Mouse (Mus musculus): Measurements from ENCODE around the gene Fcna.
A peak's percentile ranks its signal among the peaks of the same experiment; 100 is the strongest.

The Fcna gene

GRCm38 (mm10) chr2:25627811-25628210 lies at the start of gene Fcna:
Gene Fcna, minus strand, starts transcription at chr2:25628030.
- no peak for DNase-seq

DNA sequence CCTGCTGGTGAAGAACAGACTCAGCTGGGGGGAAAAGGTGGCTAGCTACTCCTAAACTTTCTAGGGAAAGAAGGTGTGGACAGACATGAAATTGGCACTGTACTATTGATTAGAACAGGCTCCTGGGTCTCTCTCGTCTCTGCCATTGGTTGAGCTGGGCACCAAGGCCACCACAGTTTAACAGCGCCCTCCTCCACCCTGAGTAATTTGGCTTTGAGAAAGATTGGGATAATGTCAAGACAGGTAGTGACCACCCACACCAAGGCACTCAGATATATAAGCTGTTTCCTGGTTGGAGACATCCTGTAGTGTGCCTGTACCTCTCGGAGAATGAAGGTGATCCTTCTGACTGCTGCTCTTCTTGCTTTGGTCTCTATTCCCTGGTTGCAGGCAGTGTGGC lies 48.7 kb upstream of the Fcna start, which contains the start of gene Lcn6:
TSS of gene Lcn6 (plus strand) at position 301 of the 400 bp plus-strand sequence.
- DNase-seq = no peak

DNA sequence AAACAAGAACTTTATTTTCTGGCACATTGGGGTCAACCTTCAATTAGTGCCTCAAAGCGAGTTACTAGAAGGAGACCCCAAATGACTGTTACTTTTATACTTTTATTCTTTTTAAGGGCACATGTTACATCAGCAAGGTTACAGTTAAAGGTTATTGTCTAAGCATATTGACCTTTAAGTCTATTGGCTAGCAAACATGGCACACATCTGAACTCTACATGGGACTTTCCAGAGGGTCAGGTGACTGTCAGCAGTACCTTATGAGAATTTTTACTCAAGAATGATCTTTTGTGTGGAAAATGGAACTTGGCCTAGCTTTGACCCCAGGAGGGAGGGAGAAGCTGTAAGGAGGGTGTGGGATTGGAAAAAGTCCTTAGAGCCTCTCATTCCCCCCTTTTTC lies 38.7 kb upstream of the Fcna start:
- no peak for DNase-seq

- DNase-seq = no peak
Observed at GRCm38 (mm10) chr2:25664125-25664524, 36.3 kb upstream of the Fcna start.

DNA sequence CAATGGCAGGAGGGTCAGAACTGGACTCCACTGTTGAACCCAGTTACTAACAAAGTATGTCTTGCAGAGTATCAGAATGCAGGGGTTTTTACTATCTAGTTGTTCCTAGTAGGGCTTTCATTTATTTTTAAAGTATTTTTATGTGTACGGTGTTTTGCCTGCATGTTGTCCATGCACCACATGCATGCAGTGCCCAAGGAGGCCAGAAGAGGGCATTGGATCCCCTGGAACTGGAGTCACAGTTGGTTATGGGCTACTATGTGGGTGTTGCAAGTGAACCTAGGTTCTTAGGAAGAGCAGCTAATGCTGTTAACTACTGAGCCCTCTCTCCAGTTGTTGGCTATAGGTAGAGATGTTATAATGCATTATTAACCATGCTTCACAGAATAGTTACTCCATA lies 35.7 kb upstream of the Fcna start:
- DNase-seq = peak; percentile 77 to 79

GRCm38 (mm10) chr2:25661245-25661970 lies 33.6 kb upstream of the Fcna start:
- no peak for DNase-seq

DNA sequence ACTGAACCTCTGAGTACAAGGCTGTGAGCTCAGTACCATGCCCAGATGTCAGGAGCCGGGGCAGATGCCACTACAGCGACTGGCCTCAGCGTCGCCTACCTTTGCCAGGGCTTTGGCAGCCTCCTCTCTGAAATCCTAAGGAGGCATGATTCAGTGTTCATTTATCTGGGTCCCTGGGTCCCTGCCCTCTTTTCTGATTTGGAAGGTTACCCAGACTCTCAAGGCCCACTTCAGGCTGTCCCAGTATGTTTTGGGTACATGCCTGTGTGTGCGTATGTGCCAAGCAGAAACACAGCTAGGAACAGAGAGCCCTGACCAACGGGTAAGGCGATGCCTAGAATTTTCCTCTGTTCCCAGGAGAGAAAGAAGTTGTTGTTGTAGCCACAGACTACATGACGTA lies 32.4 kb upstream of the Fcna start:
- no peak for DNase-seq

GRCm38 (mm10) chr2:25657652-25658051 lies 29.8 kb upstream of the Fcna start, which contains the start of gene Lcn5:
Gene Lcn5, plus strand, starts transcription at chr2:25657952.
- no peak for DNase-seq

GRCm38 (mm10) chr2:25657246-25657645 lies 29.4 kb upstream of the Fcna start:
- DNase-seq = no peak

GRCm38 (mm10) chr2:25656691-25657090 lies 28.9 kb upstream of the Fcna start:
- DNase-seq = no peak

DNA sequence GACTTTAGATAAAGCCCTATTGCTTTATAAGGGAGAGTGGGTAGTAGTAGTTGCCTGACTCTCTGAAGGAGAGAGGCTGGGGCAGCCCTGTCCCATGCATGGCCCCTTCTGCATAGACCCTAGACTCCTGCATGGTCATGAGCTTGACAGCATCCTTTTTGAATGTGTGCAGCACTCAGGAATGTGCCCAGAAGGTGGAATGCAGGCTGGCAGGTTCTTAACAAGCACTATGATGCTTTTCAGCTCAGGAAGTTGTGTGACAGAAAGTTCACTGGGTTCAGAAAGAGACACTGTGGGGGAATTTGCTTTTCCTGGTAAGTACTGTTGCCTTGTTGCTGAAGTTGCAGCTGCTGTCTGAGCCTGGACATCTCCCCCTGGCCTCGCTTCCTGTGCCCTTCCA lies 26.7 kb upstream of the Fcna start:
- no peak for DNase-seq

- no peak for DNase-seq
Observed at GRCm38 (mm10) chr2:25652902-25653301, 25.1 kb upstream of the Fcna start, which contains the start of gene Lcn8. Gene Lcn8, plus strand, starts transcription at chr2:25653120.

DNA sequence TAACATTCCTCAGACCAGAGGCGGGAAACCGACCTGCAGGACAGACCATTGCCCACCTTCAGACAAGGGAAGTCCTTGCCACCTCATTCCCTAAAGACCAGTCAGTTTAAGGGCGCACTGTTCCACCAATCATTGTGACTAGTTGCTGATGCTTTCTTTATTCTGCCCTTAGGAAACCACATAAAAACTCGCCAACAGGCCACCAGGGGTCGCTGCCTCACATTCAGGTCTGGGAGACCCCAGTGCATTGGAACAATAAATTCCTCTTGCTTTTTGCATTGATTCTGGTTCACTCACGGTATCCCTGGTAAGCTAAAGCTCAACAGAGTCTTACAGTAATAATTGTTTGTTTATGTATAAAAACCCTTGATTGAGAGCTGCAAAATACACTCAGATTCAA lies 12.1 kb upstream of the Fcna start:
- DNase-seq = peak; percentile 75 to 76

DNA sequence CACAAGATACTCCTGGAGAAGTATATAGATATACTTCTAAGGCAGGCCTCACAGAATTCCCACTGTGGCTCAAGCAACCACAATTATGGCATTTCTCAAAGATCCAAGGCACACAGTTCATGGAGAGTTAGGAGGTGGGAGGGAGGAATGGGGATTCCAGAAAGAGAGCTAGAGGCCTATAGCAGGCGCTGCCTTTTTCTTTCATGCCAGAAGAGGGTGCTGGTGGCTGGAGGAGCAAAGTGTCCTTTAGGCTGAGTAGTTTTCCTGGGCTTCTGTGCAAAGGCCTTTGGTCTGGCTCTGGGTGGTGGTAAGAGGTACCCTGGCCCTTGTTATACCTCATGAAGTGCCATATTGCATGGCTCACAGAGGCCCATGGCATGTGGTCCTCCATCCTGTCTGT lies 6.2 kb upstream of the Fcna start:
- no peak for DNase-seq

- no peak for DNase-seq
Observed at GRCm38 (mm10) chr2:25633616-25634015, 5.8 kb upstream of the Fcna start.

DNA sequence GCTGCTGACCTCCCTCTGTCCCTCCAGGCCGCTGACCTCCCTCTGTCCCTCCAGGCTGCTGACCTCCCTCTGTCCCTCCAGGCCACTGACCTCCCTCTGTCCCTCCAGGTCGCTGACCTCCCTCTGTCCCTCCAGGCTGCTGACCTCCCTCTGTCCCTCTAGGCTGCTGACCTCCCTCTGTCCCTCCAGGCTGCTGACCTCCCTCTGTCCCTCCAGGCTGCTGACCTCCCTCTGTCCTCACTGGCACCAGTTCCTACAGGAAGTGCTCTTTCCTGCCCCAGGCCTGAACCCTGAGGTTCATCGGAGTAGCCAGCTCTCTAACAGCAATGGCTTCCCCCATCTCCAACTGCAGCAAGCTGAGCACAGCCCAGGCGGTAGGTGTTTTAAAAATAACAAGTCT lies 908 bp upstream of the Fcna start:
- DNase-seq = peak; percentile 16 to 26

DNA sequence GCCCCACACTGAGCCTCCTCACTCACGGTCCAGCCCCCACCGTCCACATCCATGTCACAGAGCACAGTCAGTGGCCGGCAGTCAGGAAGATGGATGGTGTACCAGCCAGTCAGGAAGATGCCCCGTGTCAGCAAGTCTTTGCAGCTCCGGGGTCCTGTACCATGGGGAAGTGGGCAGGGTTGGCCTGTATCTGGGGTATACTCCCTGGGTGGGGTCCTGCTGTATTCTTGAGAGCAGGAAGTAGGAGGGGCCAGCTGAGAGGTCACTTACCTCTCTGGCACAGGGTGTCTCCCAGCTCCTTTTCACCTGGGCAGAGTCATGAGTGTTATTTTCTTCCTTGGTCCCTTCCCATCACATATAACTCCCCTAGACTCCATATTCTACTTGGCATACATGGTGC lies 1.8 kb downstream of the Fcna start:
- DNase-seq = no peak

- DNase-seq = peak; percentile 93 to 96
Observed at GRCm38 (mm10) chr2:25621229-25622200, 6.3 kb downstream of the Fcna start, which contains the start of gene Tmem141. Gene Tmem141, minus strand, starts transcription at chr2:25622005.

DNA sequence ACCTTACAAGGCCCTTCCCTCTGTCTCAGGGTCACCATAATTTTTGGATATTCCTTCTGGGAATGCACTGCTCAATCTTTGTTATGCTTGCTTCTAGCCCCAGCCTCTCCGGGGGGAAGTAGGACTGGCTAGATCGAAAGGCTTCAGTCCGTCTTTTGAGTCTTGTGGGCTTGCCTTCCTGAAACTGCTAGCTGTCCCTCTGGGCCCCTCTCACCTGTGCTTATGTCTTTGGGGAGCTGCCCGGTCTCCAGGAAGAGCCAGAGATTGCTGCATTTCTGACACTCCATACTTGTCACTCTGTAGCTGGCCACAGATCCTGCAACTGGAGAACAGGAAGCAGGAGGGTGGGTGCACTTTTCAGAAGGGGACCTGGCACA lies 7.0 kb downstream of the Fcna start:
- no peak for DNase-seq

DNA sequence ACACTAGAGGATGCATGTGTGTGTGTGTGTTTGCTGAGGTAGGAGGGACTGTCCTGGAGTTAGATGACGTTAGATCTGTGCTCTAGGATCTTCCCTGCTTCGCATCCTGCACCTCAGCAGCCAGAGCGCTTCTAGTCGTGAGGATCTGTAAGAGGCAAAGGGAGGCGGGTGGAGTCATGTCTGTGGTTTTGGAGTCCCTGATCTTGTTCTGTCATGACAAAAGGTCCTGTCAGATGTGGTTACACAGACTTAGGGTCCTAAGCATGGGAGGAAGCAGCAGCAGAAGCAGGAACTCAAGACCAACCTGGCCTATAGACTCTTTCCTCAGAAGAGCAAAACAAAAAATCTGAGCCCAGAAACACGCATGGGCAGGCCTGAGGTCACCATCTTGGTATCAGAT lies 7.4 kb downstream of the Fcna start:
- no peak for DNase-seq

DNA sequence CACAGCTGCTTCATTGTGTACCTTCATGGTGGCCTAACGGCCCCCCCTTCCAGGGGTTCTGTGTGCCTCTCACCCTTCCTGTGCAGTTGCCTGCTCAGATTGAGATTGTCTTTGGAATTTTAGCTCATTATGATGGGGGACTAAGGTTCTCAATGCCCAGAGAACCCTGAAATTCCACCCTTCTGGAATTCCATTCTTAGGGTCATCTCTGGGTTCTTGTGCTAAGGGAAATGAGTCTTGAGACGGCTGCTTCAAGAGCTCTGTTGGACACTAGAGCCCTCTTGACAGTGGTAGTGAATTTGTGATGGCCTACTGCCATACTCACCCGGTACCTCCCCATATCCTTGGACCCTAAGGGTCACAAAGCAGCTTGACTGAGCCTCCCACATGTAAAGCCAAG lies 10.3 kb downstream of the Fcna start, which contains the start of gene Ccdc183:
TSS of gene Ccdc183 (minus strand) at position 101 of the 400 bp plus-strand sequence.
- DNase-seq = no peak

- DNase-seq = peak in 1 of 2 experiments; percentile 37
Observed at GRCm38 (mm10) chr2:25616398-25616797, 11.4 kb downstream of the Fcna start.

- no peak for DNase-seq
Observed at GRCm38 (mm10) chr2:25608671-25609070, 19.2 kb downstream of the Fcna start.
